Mouse (Mus musculus) neural tube, embryonic 14.5 days (tissue): ENCODE measurements around the gene Strn3. TPM values are rescaled to one million over a fixed set of nuclear protein-coding genes. Genes with fewer than 3 reads are reported as not detected.

ENCODE experiments used
- ATAC-seq: fragments of 200-750 bp; cut with Nextera tagmentation; 2 replicates; pipeline ENCODE4 v1.8.0; 2017; ENCODE audit warnings: low read depth, mild to moderate bottlenecking, moderate TSS enrichment, moderate library complexity
- H3K27ac ChIP-seq: fragments of 300-500 bp; sonication (generic); 2 replicates; pipeline ENCODE4 v1.5.1; 2014; ENCODE audit warnings: low read depth, mild to moderate bottlenecking, control low read depth, low read length, moderate library complexity, mixed read lengths
- H3K27me3 ChIP-seq: fragments of 300-500 bp; sonication (generic); 2 replicates; pipeline ENCODE4 v1.6.1; 2014; ENCODE audit warnings: low read length; ENCODE audit not compliant: control insufficient read depth, insufficient read depth
- H3K36me3 ChIP-seq: fragments of 300-500 bp; sonication (generic); 2 replicates; pipeline ENCODE4 v1.6.1; 2014; ENCODE audit warnings: low read length, mixed read lengths; ENCODE audit not compliant: control insufficient read depth, insufficient read depth
- H3K4me1 ChIP-seq: fragments of 300-500 bp; sonication (generic); 2 replicates; pipeline ENCODE4 v1.6.1; 2014; ENCODE audit warnings: low read length; ENCODE audit not compliant: control insufficient read depth, insufficient read depth
- H3K4me2 ChIP-seq: fragments of 300-500 bp; sonication (generic); 2 replicates; pipeline ENCODE4 v1.6.1; 2014; ENCODE audit warnings: mild to moderate bottlenecking, low read depth, low read length, control low read depth
- H3K4me3 ChIP-seq: fragments of 300-500 bp; sonication (generic); 2 replicates; pipeline ENCODE4 v1.5.1; 2014; ENCODE audit warnings: low read depth, low read length, control low read depth, mixed read lengths
- H3K9ac ChIP-seq: fragments of 300-500 bp; sonication (generic); replicated peaks from 2 replicates; pipeline ENCODE4 v1.6.1; 2014; ENCODE audit warnings: low read depth, mild to moderate bottlenecking, control low read depth, low read length, mixed read lengths
- H3K9me3 ChIP-seq: fragments of 300-500 bp; sonication (generic); 2 replicates; pipeline ENCODE4 v1.6.1; 2016; ENCODE audit warnings: low read length; ENCODE audit not compliant: control insufficient read depth
- WGBS: fragments of 180-500 bp; shearing (Covaris S2); extraction: QIAGEN DNeasy Blood & Tissue Kit; methylation state at CpG from one replicate; pipeline ENCODE4 v1.1.7; 2014; 5-methylcytosine and 5-hydroxymethylcytosine counted together
- polyA plus RNA-seq: library from polyadenylated mRNA; unstranded; fragments of >200 nt; fragmentation: Nextera tagmentation; extraction: Ambion mirVana; gene quantifications from 2 replicates; pipeline ENCODE4 v1.2.1, GENCODE M21; 2014

Strn3 gene
- polyA plus RNA-seq, 1 experiment from 2014 or later: 48.6 TPM

- Histone ChIP-seq H3K9me3 (no peaks in the 10 kb centered on the region), H3K4me3 (no peak overlapping the region), H3K27ac (no peak overlapping the region), H3K27me3 (no peaks in the 10 kb centered on the region), H3K4me1 (no peaks in the 10 kb centered on the region), H3K4me2 (no peak overlapping the region), H3K36me3 (no peaks in the 10 kb centered on the region), H3K9ac (no peak overlapping the region)
- no peak for ATAC-seq
- WGBS: 94% methylated on average over 8 of the region's 8 CpGs
These were observed 122.2 kb downstream of the Strn3 start for GRCm38 (mm10) chr12:51569472-51569871.

- Histone ChIP-seq H3K4me1 (no peaks in the 10 kb centered on the region), H3K9me3 (no peaks in the 10 kb centered on the region), H3K27ac (no peak overlapping the region), H3K36me3 (no peaks in the 10 kb centered on the region), H3K4me3 (no peak overlapping the region), H3K9ac (no peak overlapping the region), H3K27me3 (no peaks in the 10 kb centered on the region), H3K4me2 (no peak overlapping the region)
- no peak for ATAC-seq
- WGBS: 89% methylated on average over 7 of the region's 7 CpGs
These were observed 124.5 kb downstream of the Strn3 start for GRCm38 (mm10) chr12:51567225-51567624.

- no peak overlapping the region for H3K27ac ChIP-seq
- H3K36me3 ChIP-seq: no peaks in the 10 kb centered on the region
These were observed 130.3 kb downstream of the Strn3 start for GRCm38 (mm10) chr12:51561416-51561815.

More at GRCm38 (mm10) chr12:51561416-51561815, 130.3 kb downstream of the Strn3 start:
- no peak overlapping the region for H3K4me2 ChIP-seq
- no peak overlapping the region for H3K9ac ChIP-seq
- WGBS: 12% methylated on average over 9 of the region's 9 CpGs
- H3K9me3 ChIP-seq: no peaks in the 10 kb centered on the region
- no peaks in the 10 kb centered on the region for H3K4me1 ChIP-seq
- ATAC-seq: no peak; the same call in 1 of the 2 replicates
- no peak overlapping the region for H3K4me3 ChIP-seq
- no peaks in the 10 kb centered on the region for H3K27me3 ChIP-seq

Other genes starting within 250 kb of the Strn3 start
- 14.7 and 15.3 TPM in 2 replicates for gene Coch, start 98.6 kb downstream of the Strn3 start, polyA plus RNA-seq
- gene Ap4s1, start 864 bp downstream of the Strn3 start, polyA plus RNA-seq: 55.7 and 63.2 TPM in 2 replicates
- gene Hectd1, start 137.6 kb upstream of the Strn3 start, polyA plus RNA-seq: 48.9 and 50.5 TPM in 2 replicates